Mouse (Mus musculus) cortical plate, adult 2 months (tissue): Measurements from ENCODE around the gene Ano6. TPM values are rescaled to one million over a fixed set of nuclear protein-coding genes. Genes with fewer than 3 reads are reported as not detected.
A peak's percentile ranks its signal among the peaks of the same experiment; 100 is the strongest.

ENCODE experiments used
- H3K27ac ChIP-seq: fragments of 200-500 bp; 2 replicates; pipeline ENCODE4 v1.5.1; 2012; ENCODE audit warnings: low read length, control low read depth, inconsistent platforms; ENCODE audit not compliant: insufficient read depth
- H3K4me1 ChIP-seq: fragments of 200-500 bp; 2 replicates; pipeline ENCODE4 v1.6.1; 2011; ENCODE audit warnings: low read length; ENCODE audit not compliant: control insufficient read depth, insufficient read depth
- H3K4me3 ChIP-seq: fragments of 200-500 bp; 2 replicates; pipeline ENCODE4 v1.5.1; 2011; ENCODE audit warnings: mild to moderate bottlenecking, low read length, control low read depth; ENCODE audit not compliant: insufficient read depth
- CTCF ChIP-seq: fragments of 200-500 bp; IDR thresholded peaks from 2 replicates; pipeline ENCODE4 v1.5.1; 2011; ENCODE audit warnings: mild to moderate bottlenecking, control low read depth, low read length; ENCODE audit not compliant: insufficient read depth; ENCODE audit errors: extremely low read depth
- POLR2A ChIP-seq: fragments of 200-500 bp; IDR thresholded peaks from 2 replicates; pipeline ENCODE4 v1.6.1; 2011; ENCODE audit warnings: mild to moderate bottlenecking, low read length, control low read depth; ENCODE audit not compliant: insufficient read depth; ENCODE audit errors: extremely low read depth
- polyA plus RNA-seq: library from polyadenylated mRNA; depleted of rRNA; stranded (reverse); fragments of >200 nt; gene quantifications from 2 replicates; pipeline ENCODE4 v1.2.3, GENCODE M21; 2012

Ano6 gene
- polyA plus RNA-seq, 1 experiment: 16.7 TPM

DNA sequence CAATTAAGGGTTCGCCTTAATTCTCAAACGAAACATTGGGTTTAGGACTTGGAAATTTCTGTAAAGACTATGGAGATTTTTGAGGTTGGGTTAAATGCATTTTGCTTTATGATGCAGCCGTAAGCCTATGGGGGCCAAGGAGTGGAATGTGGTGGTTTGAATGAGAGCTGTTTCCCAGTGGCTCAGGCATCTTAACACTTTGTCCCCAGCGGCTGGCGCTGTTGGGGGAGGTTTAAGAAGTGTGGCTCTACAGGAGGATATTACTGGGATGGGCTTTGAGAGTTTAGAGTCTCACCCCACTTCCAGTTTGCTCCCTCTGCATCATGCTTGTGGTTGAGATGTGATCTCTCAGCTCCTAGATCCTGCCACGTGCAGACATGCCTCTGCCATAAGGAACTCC is 131.9 kb downstream of the Ano6 start:
- no peak for TF ChIP-seq CTCF
- no peak for TF ChIP-seq POLR2A
- peaks cover 5% of the 10 kb centered on the region for H3K4me1 ChIP-seq
- no peak overlapping the region for H3K4me3 ChIP-seq
- H3K27ac ChIP-seq: no peak overlapping the region

GRCm38 (mm10) chr15:95925334-95925986 is 134.8 kb downstream of the Ano6 start:
- TF ChIP-seq POLR2A (no peak), CTCF (no peak)
- peaks cover 5% of the 10 kb centered on the region for H3K4me1 ChIP-seq
- no peak overlapping the region for H3K27ac ChIP-seq
- H3K4me3 ChIP-seq: no peak overlapping the region

- no peak overlapping the region for H3K4me3 ChIP-seq
- no peak overlapping the region for H3K27ac ChIP-seq
- no peak for TF ChIP-seq POLR2A
- no peak for TF ChIP-seq CTCF
- H3K4me1 ChIP-seq: peaks cover 14% of the 10 kb centered on the region
Observed at GRCm38 (mm10) chr15:95929087-95929486, 138.4 kb downstream of the Ano6 start.

GRCm38 (mm10) chr15:95931013-95931775 is 140.6 kb downstream of the Ano6 start:
- Histone ChIP-seq H3K4me1 (peaks cover 13% of the 10 kb centered on the region), H3K27ac (peak overlapping the region; percentile 51; the same call in 1 of the 2 replicates), H3K4me3 (no peak overlapping the region)
- TF ChIP-seq POLR2A (no peak), CTCF (no peak)

DNA sequence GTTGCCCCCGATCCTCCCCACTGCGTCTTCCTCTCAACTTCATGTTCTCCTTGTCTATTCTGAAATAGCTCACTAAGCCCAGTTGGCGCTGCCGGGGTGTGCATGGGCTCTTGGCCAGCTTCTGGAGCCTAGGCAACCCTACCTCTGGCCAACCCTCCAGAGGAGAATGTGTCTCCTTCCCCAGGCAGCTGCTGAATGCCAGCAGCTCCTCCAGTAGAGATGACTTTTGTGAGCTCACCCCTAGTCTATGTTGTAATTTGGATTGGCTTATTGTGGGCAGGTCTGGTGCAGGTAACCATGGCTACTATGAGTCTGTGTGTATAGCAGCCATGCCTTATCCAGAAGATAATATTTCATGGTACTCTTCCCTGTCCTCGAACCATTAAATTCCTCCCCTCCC is 141.7 kb downstream of the Ano6 start:
- Histone ChIP-seq H3K4me1 (peaks cover 13% of the 10 kb centered on the region), H3K27ac (peak overlapping the region; percentile 51; the same call in 1 of the 2 replicates), H3K4me3 (no peak overlapping the region)
- TF ChIP-seq POLR2A: no peak
- TF ChIP-seq CTCF: no peak

GRCm38 (mm10) chr15:95935141-95935540 is 144.5 kb downstream of the Ano6 start:
- Histone ChIP-seq H3K4me3 (no peak overlapping the region), H3K27ac (no peak overlapping the region)
- TF ChIP-seq CTCF (no peak), POLR2A (no peak)

DNA sequence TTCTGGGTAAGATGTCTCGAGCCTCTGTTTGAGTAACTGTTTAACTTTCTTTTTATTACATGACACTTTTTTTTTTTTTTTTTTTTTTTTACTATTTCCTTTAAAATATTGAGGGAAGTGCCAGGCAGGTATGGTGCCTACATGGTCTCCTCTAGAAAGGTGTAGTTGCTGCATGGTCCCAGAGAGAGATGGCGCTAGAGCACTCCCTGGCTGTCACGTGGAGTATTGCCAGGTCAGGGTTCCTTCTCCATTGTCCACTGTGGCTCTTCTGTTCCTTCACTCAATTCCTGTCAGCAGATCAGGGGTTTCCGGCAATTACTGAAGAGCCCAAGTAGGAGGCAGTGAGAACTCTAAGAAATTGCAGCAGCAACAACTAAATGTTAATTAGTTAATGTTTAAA is 152.8 kb downstream of the Ano6 start:
- no peak overlapping the region for H3K27ac ChIP-seq
- TF ChIP-seq CTCF (peak; percentile 50), POLR2A (no peak)
- H3K4me1 ChIP-seq: peaks cover 1% of the 10 kb centered on the region; the same call in 1 of the 2 replicates
- H3K4me3 ChIP-seq: no peak overlapping the region

More at GRCm38 (mm10) chr15:95935141-95935540, 144.5 kb downstream of the Ano6 start:
- H3K4me1 ChIP-seq: peaks cover 13% of the 10 kb centered on the region

GRCm38 (mm10) chr15:95944299-95944698 is 153.7 kb downstream of the Ano6 start:
- no peak overlapping the region for H3K4me3 ChIP-seq
- peaks cover 1% of the 10 kb centered on the region; the same call in 1 of the 2 replicates for H3K4me1 ChIP-seq
- no peak overlapping the region for H3K27ac ChIP-seq
- TF ChIP-seq POLR2A (no peak), CTCF (no peak)

DNA sequence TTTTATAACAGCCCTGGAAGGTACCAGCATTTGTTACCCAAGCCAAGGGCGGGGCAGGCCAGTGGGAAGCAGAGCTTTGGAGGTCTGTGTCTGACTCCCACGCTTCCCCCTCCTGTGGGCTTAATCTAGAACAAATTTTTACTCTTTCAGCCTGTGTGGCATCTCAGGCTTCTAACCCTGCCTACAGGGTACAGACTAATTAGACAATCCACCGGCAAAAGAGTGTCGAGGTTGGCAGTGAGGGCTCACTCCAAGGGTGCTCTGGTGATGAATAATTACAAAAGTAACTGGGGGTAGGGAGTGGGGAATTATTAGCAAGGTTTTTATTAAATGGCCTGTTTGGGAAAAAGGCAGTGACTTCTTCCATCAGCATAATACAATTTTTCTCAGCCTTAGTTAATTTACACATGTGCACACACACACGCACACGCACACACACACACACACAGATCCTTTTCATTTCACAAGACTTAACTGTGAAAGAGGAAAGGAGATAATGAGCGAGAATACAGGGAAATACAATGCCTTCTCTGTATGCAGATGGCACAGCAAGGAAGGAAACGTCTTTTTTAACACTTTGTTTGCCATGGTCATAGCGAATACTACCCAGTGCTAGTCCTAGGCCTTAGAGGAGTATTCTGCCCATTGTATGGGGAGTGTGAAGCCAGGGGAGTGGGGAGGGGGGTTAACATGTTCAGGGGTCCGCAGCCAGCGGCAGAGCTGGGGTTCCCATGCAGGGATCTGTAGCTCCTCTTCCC is 155.5 kb downstream of the Ano6 start:
- TF ChIP-seq POLR2A: no peak
- TF ChIP-seq CTCF: no peak
- no peak overlapping the region for H3K4me3 ChIP-seq
- no peak overlapping the region for H3K27ac ChIP-seq
- no peaks in the 10 kb centered on the region for H3K4me1 ChIP-seq
